Mouse (Mus musculus) testis, postnatal 10 days (tissue): ENCODE results near the gene Gramd1b.

ENCODE experiments used
- DNase-seq: peaks from one replicate; pipeline ENCODE4 v3.0.0; 2021; ENCODE audit warnings: low spot score

Gene Gramd1b

GRCm38 (mm10) chr9:40457448-40457847 is 73.7 kb downstream of the Gramd1b start:
- DNase-seq, result no peak

- peak; percentile 63 for DNase-seq
These were observed 75.0 kb downstream of the Gramd1b start for GRCm38 (mm10) chr9:40456191-40456590.

GRCm38 (mm10) chr9:40455336-40456185 is 75.6 kb downstream of the Gramd1b start:
- DNase-seq, result peak; percentile 79

- DNase-seq, result no peak
These were observed 76.2 kb downstream of the Gramd1b start for GRCm38 (mm10) chr9:40455020-40455335.

GRCm38 (mm10) chr9:40453889-40454288 is 77.3 kb downstream of the Gramd1b start:
- DNase-seq, result no peak

GRCm38 (mm10) chr9:40452208-40452607 is 79.0 kb downstream of the Gramd1b start:
- no peak for DNase-seq

- DNase-seq, result no peak
These were observed 80.4 kb downstream of the Gramd1b start for GRCm38 (mm10) chr9:40450776-40451175.

- DNase-seq, result no peak
These were observed 80.8 kb downstream of the Gramd1b start for GRCm38 (mm10) chr9:40450417-40450714.

GRCm38 (mm10) chr9:40449610-40450416 is 81.4 kb downstream of the Gramd1b start:
- DNase-seq, result no peak

- no peak for DNase-seq
These were observed 82.4 kb downstream of the Gramd1b start for GRCm38 (mm10) chr9:40448646-40449243.

GRCm38 (mm10) chr9:40447265-40447664 is 83.9 kb downstream of the Gramd1b start:
- no peak for DNase-seq

GRCm38 (mm10) chr9:40444961-40445360 is 86.2 kb downstream of the Gramd1b start:
- DNase-seq, result no peak

GRCm38 (mm10) chr9:40442784-40443183 is 88.4 kb downstream of the Gramd1b start:
- DNase-seq, result no peak

- no peak for DNase-seq
These were observed 91.1 kb downstream of the Gramd1b start for GRCm38 (mm10) chr9:40439973-40440687.

- no peak for DNase-seq
These were observed 92.3 kb downstream of the Gramd1b start for GRCm38 (mm10) chr9:40438731-40439526.

GRCm38 (mm10) chr9:40437891-40438290 is 93.3 kb downstream of the Gramd1b start:
- no peak for DNase-seq

- no peak for DNase-seq
These were observed 97.9 kb downstream of the Gramd1b start for GRCm38 (mm10) chr9:40433286-40433685.

GRCm38 (mm10) chr9:40430969-40431368 is 100.2 kb downstream of the Gramd1b start:
- DNase-seq, result no peak

- no peak for DNase-seq
These were observed 103.5 kb downstream of the Gramd1b start for GRCm38 (mm10) chr9:40427663-40428062.

GRCm38 (mm10) chr9:40426282-40426964 is 104.8 kb downstream of the Gramd1b start:
- DNase-seq, result no peak

- no peak for DNase-seq
These were observed 106.3 kb downstream of the Gramd1b start for GRCm38 (mm10) chr9:40424874-40425273.
